27 mouse cellular contexts compared by ENCODE assay signal in genomic region chr10:99683310-99683709, GRCm38 (mm10).
"Had no signal": no experiment of that assay in that cellular context is flagged by ENCODE, and none has a peak within 500 bp of the region (broad histone marks: within the 10 kb centered on the region; RNA-seq: fewer than 3 reads in every experiment).

No protein-coding gene starts in this region.

- H3K27me3 ChIP-seq: heart, embryonic 12.5 days; hindbrain, embryonic 12.5 days; intestine, embryonic 15.5 days; kidney, embryonic 15.5 days; limb, embryonic 13.5 days; limb, embryonic 15.5 days; liver, embryonic 12.5 days had no signal

- H3K4me2 ChIP-seq: heart, embryonic 12.5 days; hindbrain, embryonic 12.5 days; hindbrain, embryonic 14.5 days; intestine, embryonic 15.5 days; kidney, embryonic 15.5 days; limb, embryonic 13.5 days; limb, embryonic 15.5 days; liver, embryonic 12.5 days had no signal

- H3K4me1 ChIP-seq: heart, embryonic 10.5 days; heart, embryonic 12.5 days; hindbrain, embryonic 12.5 days; intestine, embryonic 15.5 days; limb, embryonic 15.5 days; liver, embryonic 12.5 days had no signal

- DNase-seq: gastrocnemius, adult 2 months; gastrocnemius, postnatal 10 days; gastrocnemius, postnatal 25 days; heart, adult 18-20 months; heart, postnatal 10 days; heart, postnatal 4 days; kidney, adult 18-20 months; kidney, adult 8-10 months; kidney, postnatal 14 days; kidney, postnatal 36 days; layer of hippocampus, adult 9-11 months; layer of hippocampus, postnatal 36 days; left cerebral cortex, postnatal 4 days had no signal

- H3K27ac ChIP-seq: gastrocnemius, adult 2 months; heart, embryonic 10.5 days; hindbrain, embryonic 10.5 days; hindbrain, embryonic 12.5 days; hindbrain, embryonic 14.5 days; intestine, embryonic 15.5 days; kidney, embryonic 15.5 days; kidney, postnatal 0 days; limb, embryonic 13.5 days; limb, embryonic 15.5 days; liver, embryonic 12.5 days had no signal

- H3K9me3 ChIP-seq: heart, embryonic 10.5 days; heart, embryonic 12.5 days; hindbrain, embryonic 10.5 days; hindbrain, embryonic 12.5 days; intestine, embryonic 15.5 days; kidney, embryonic 15.5 days; limb, embryonic 13.5 days; limb, embryonic 15.5 days; liver, embryonic 12.5 days had no signal

- H3K36me3 ChIP-seq: heart, embryonic 10.5 days; heart, embryonic 12.5 days; hindbrain, embryonic 10.5 days; hindbrain, embryonic 12.5 days; intestine, embryonic 15.5 days; kidney, embryonic 15.5 days; limb, embryonic 13.5 days; limb, embryonic 15.5 days; liver, embryonic 12.5 days had no signal

- ATAC-seq: hindbrain, embryonic 16.5 days; inflammation-experienced regulatory T-cells, adult 6 months; intestine, embryonic 15.5 days; intestine, postnatal 0 days; liver, embryonic 12.5 days had no signal

- H3K9ac ChIP-seq: heart, embryonic 12.5 days; hindbrain, embryonic 12.5 days; hindbrain, embryonic 14.5 days; intestine, embryonic 15.5 days; kidney, embryonic 15.5 days; limb, embryonic 13.5 days; limb, embryonic 15.5 days; liver, embryonic 12.5 days had no signal

- H3K4me3 ChIP-seq: gastrocnemius, adult 2 months; heart, embryonic 10.5 days; heart, embryonic 12.5 days; hindbrain, embryonic 10.5 days; hindbrain, embryonic 12.5 days; intestine, embryonic 15.5 days; kidney, embryonic 15.5 days; limb, embryonic 13.5 days; limb, embryonic 15.5 days; liver, embryonic 12.5 days had no signal
